Mouse (Mus musculus) adrenal gland (tissue): ENCODE measurements around the gene Fscn2.
"Not testable (repeated sequence)": the region's sequence is repeated elsewhere in the genome, so short reads cannot be mapped to it uniquely, and the experiment has no call there.

Experiments used
- intact Hi-C: fragments of 180-260 bp; cut with DNase I; formaldehyde crosslinking; loops from one replicate; pipeline ENCODE4 v1.15.1; 2025

The Fscn2 gene

GRCm38 (mm10) chr11:120345067-120345681 is 16.2 kb upstream of the Fscn2 start:
- intact Hi-C loops, result no loop called here

- intact Hi-C loops, result not testable (repeated sequence)
Measured at GRCm38 (mm10) chr11:120346383-120347034, 14.8 kb upstream of the Fscn2 start.

GRCm38 (mm10) chr11:120347301-120347700 is 14.0 kb upstream of the Fscn2 start:
- intact Hi-C loops, result no loop called here

- intact Hi-C loops, result no loop called here
Measured at GRCm38 (mm10) chr11:120347791-120348683, 13.3 kb upstream of the Fscn2 start, which contains the start of gene Actg1. Gene Actg1, minus strand, starts transcription at chr11:120348542.

GRCm38 (mm10) chr11:120348684-120349370 is 12.5 kb upstream of the Fscn2 start:
- intact Hi-C loops, result no loop called here

GRCm38 (mm10) chr11:120349371-120349985 is 11.9 kb upstream of the Fscn2 start:
- intact Hi-C loops, result no loop called here

GRCm38 (mm10) chr11:120349986-120350702 is 11.2 kb upstream of the Fscn2 start:
- intact Hi-C loops, result no loop called here

GRCm38 (mm10) chr11:120350711-120351110 is 10.6 kb upstream of the Fscn2 start:
- intact Hi-C loops, result no loop called here

- intact Hi-C loops, result no loop called here
Measured at GRCm38 (mm10) chr11:120351250-120352092, 9.9 kb upstream of the Fscn2 start.

- intact Hi-C loops, result not testable (repeated sequence)
Measured at GRCm38 (mm10) chr11:120352093-120352350, 9.3 kb upstream of the Fscn2 start.

GRCm38 (mm10) chr11:120352571-120353290 is 8.6 kb upstream of the Fscn2 start:
- intact Hi-C loops, result no loop called here

- intact Hi-C loops, result no loop called here
Measured at GRCm38 (mm10) chr11:120353500-120354303, 7.6 kb upstream of the Fscn2 start.

- intact Hi-C loops, result no loop called here
Measured at GRCm38 (mm10) chr11:120354304-120355276, 6.7 kb upstream of the Fscn2 start.

GRCm38 (mm10) chr11:120355277-120356039 is 5.9 kb upstream of the Fscn2 start:
- intact Hi-C loops, result loop anchor here (1.0 kb wide), 1 partner anchor 20 kb away; no protein-coding TSS in a partner anchor

- intact Hi-C loops, result loop anchor here (1.0 kb wide), 1 partner anchor 19 kb away; no protein-coding TSS in a partner anchor
Measured at GRCm38 (mm10) chr11:120356319-120356840, 5.0 kb upstream of the Fscn2 start.

GRCm38 (mm10) chr11:120356900-120357299 is 4.4 kb upstream of the Fscn2 start:
- intact Hi-C loops, result loop anchor here (1.0 kb wide), 1 partner anchor 18 kb away; no protein-coding TSS in a partner anchor
